Mouse (Mus musculus): Measurements from ENCODE around the gene Gm5726. TPM values are rescaled to one million over a fixed set of nuclear protein-coding genes. Genes with fewer than 3 reads are reported as not detected.
"Not testable (repeated sequence)": the region's sequence is repeated elsewhere in the genome, so short reads cannot be mapped to it uniquely, and the experiment has no call there.

Gm5726 gene
- total RNA-seq (2015) (not detected in 2 replicates), total RNA-seq (2017) (not detected in 2 replicates)

DNA sequence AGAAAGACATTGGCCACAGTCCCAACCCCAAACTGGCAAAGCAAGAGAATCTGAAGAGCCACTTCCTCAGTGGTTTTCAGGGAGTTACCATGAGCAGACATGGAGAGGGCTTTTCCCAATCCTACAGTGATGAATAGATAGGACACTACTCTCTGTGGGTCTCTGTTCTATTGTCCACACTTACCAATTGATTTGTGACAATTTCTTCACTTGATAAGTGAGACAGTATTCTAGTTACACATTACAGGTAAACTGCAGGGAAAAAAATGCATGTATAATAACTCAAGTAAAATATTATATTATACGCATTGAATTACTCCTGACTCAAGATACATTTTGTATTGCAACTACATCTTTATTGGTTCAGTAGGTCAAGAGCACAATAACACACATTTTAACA lies at the start of gene Gm5726:
Gm5726 (minus strand) TSS at position 101 of the 400 bp plus-strand sequence.
- not testable (repeated sequence) for ATAC-seq (replicated peaks; ENCODE audit: poor library complexity)

DNA sequence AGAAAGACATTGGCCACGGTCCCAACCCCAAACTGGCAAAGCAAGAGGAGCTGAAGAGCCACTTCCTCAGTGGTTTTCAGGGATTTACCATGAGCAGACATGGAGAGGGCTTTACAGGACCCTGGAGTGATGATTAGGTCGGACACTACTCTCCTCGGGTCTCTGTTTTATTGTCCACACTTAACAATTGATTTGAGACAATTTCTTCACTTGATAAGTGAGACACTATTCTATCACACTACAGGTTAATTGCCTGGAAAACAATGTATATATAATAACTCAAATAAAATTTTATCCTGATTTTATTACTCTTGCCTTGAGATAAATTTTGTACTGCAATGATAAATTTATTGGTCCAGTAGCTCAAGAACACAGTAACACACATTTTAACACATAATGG lies 30.6 kb upstream of the Gm5726 start, which contains the start of gene Gm4141:
Gm4141 (minus strand) TSS at position 101 of the 400 bp plus-strand sequence.
- ATAC-seq (replicated peaks; ENCODE audit: poor library complexity) = not testable (repeated sequence)

DNA sequence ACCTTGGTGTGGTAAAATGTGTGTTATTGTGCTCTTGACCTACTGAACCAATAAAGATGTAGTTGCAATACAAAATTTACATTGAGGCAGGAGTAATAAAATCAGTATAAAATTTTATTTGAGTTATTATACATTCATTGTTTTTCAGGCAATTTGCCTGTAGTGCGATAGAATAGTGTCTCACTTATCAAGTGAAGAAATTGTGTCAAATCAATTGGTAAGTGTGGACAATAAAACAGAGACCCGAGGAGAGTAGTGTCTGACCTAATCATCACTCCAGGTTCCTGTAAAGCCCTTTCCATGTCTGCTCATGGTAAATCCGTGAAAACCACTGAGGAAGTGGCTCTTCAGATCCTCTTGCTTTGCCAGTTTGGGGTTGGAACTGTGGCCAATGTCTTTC lies 12.0 kb downstream of the Gm5726 start, which contains the start of gene Vmn1r104:
Vmn1r104 (plus strand) TSS at position 301 of the 400 bp plus-strand sequence.
- ATAC-seq (replicated peaks; ENCODE audit: poor library complexity) = not testable (repeated sequence)

DNA sequence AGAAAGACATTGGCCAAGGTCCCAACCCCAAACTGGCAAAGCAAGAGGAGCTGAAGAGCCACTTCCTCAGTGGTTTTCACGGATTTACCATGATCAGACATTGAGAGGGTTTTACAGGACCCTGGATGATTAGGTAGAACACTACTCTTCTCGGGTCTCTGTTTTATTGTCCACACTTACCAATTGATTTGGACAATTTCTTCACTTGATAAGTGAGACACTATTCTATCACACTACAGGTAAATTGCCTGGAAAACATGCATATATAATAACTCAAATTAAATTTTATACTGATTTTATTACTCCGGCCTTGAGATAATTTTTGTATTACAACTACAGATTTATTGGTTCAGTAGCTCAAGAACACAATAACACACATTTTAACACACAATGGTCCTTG lies 35.1 kb downstream of the Gm5726 start, which contains the start of gene Vmn1r103:
Vmn1r103 (minus strand) TSS at position 101 of the 400 bp plus-strand sequence.
- ATAC-seq (replicated peaks; ENCODE audit: poor library complexity) = not testable (repeated sequence)

Other genes starting within 250 kb of the Gm5726 start
- not detected in 2 replicates for gene Gm4133, start 211.7 kb downstream of the Gm5726 start, total RNA-seq (2015)
- not detected in 2 replicates for gene Gm4133, start 211.7 kb downstream of the Gm5726 start, total RNA-seq (2017)
- not detected in 2 replicates for gene Gm5728, start 170.3 kb downstream of the Gm5726 start, total RNA-seq (2015)
- gene Gm5728, start 170.3 kb downstream of the Gm5726 start, total RNA-seq (2017) = not detected in 2 replicates
- not detected in 2 replicates for gene Vmn1r100, start 127.8 kb downstream of the Gm5726 start, total RNA-seq (2015)
- gene Vmn1r100, start 127.8 kb downstream of the Gm5726 start, total RNA-seq (2017) = not detected in 2 replicates
- not detected in 2 replicates for gene Vmn1r101, start 103.2 kb downstream of the Gm5726 start, total RNA-seq (2015)
- gene Vmn1r101, start 103.2 kb downstream of the Gm5726 start, total RNA-seq (2017) = not detected in 2 replicates
- gene Gm10670, start 70.8 kb downstream of the Gm5726 start, total RNA-seq (2015) = not detected in 2 replicates
- gene Gm10670, start 70.8 kb downstream of the Gm5726 start, total RNA-seq (2017) = not detected in 2 replicates
- not detected in 2 replicates for gene Vmn1r103, start 35.2 kb downstream of the Gm5726 start, total RNA-seq (2015)
- not detected in 2 replicates for gene Vmn1r103, start 35.2 kb downstream of the Gm5726 start, total RNA-seq (2017)
- not detected in 2 replicates for gene Vmn1r104, start 11.9 kb downstream of the Gm5726 start, total RNA-seq (2015)
- gene Vmn1r104, start 11.9 kb downstream of the Gm5726 start, total RNA-seq (2017) = not detected in 2 replicates
- gene Gm4141, start 30.5 kb upstream of the Gm5726 start, total RNA-seq (2015) = not detected in 2 replicates
- not detected in 2 replicates for gene Gm4141, start 30.5 kb upstream of the Gm5726 start, total RNA-seq (2017)
- not detected in 2 replicates for gene Gm4513, start 53.3 kb upstream of the Gm5726 start, total RNA-seq (2015)
- not detected in 2 replicates for gene Gm4513, start 53.3 kb upstream of the Gm5726 start, total RNA-seq (2017)
- not detected in 2 replicates for gene Vmn1r107, start 123.2 kb upstream of the Gm5726 start, total RNA-seq (2015)
- not detected in 2 replicates for gene Vmn1r107, start 123.2 kb upstream of the Gm5726 start, total RNA-seq (2017)
- not detected in 2 replicates for gene Vmn1r111, start 157.5 kb upstream of the Gm5726 start, total RNA-seq (2015)
- not detected in 2 replicates for gene Vmn1r111, start 157.5 kb upstream of the Gm5726 start, total RNA-seq (2017)
- not detected in 2 replicates for gene Gm10668, start 184.9 kb upstream of the Gm5726 start, total RNA-seq (2015)
- gene Gm10668, start 184.9 kb upstream of the Gm5726 start, total RNA-seq (2017) = not detected in 2 replicates
- gene Vmn1r112, start 225.4 kb upstream of the Gm5726 start, total RNA-seq (2015) = not detected in 2 replicates
- gene Vmn1r112, start 225.4 kb upstream of the Gm5726 start, total RNA-seq (2017) = not detected in 2 replicates
- not detected in 2 replicates for gene Vmn1r113, start 241.5 kb upstream of the Gm5726 start, total RNA-seq (2015)
- gene Vmn1r113, start 241.5 kb upstream of the Gm5726 start, total RNA-seq (2017) = not detected in 2 replicates

Data from megakaryocyte progenitor cell, adult 5-6 weeks (primary cell).